Mouse (Mus musculus) liver, adult 2 months (tissue): Measurements from ENCODE around the gene Tat.

Experiments
- CTCF ChIP-seq: fragments of 200-500 bp; IDR thresholded peaks from 2 replicates; pipeline ENCODE4 v1.5.1; 2011; ENCODE audit warnings: low read depth, low read length, control low read depth
- POLR2A ChIP-seq: fragments of 200-500 bp; IDR thresholded peaks from 2 replicates; pipeline ENCODE4 v1.6.1; 2011; ENCODE audit warnings: low read length, control low read depth; ENCODE audit not compliant: insufficient read depth; ENCODE audit errors: extremely low read depth

DNA sequence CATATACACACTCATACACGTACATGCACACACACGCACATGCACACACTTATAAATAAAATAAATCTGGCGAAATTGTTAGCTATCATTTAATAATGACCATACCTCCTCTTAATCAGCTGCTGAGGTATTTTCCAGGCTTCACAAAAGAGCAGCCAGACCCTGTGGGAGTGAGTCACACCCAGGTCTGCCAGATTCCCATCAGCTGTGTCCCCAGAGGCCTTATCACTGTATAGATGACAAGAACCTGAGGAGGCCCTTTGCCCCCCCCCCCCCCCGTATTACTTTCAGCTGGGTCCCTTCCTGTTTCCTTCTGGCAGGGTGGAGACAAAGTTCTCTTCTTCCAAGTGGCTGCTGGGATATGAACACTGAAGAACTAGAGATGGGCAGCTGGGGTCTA is 50.3 kb downstream of the Tat start:
- no peak for TF ChIP-seq CTCF
- no peak for TF ChIP-seq POLR2A
